Mouse (Mus musculus) lung, postnatal 14 days (tissue): ENCODE data around the gene Clec12a.
A peak's percentile ranks its signal among the peaks of the same experiment; 100 is the strongest.

ENCODE experiments used
- DNase-seq: peaks from one replicate; pipeline ENCODE4 v3.0.0; 2021

The Clec12a gene

DNA sequence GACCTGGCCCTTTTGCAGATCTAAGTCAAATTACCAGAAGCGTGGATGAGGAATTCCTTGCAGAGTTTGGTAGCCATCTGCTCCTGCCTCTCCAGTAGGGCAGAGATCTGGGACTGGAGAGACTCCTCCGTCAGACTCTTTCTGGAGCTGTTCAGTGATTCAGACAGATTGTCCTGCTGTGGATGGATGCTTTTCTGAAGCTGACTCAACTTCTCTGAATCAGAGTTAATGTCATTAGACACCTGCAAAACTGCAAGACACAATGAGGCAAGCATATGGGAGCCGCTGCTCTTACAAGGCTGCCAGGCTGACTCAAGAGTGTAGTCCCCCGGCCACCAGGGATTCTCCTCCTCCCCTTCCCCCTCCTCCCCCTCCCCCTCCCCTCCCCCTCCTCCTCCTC lies 38.0 kb downstream of the Clec12a start:
- no peak for DNase-seq

GRCm38 (mm10) chr6:129381736-129382135 lies 39.2 kb downstream of the Clec12a start:
- no peak for DNase-seq

DNA sequence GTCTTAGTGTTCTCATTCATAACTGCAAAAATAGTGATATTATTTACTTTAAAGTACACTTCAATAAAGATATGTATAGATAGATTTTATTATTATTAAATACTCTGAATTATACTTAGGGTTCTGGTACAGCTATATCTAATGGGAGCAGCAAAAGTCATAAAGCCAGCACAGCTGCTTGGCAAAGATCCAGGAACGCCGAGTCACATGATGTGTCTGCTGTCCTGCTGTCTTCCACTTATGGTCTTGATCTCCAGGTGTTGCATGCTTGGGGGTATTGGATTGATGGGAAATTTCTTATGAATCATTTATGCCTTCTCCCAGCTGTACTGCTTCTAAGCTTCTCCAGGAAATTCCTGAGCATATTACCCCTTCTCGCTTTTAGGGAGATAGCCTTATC lies 41.0 kb downstream of the Clec12a start:
- DNase-seq = no peak

DNA sequence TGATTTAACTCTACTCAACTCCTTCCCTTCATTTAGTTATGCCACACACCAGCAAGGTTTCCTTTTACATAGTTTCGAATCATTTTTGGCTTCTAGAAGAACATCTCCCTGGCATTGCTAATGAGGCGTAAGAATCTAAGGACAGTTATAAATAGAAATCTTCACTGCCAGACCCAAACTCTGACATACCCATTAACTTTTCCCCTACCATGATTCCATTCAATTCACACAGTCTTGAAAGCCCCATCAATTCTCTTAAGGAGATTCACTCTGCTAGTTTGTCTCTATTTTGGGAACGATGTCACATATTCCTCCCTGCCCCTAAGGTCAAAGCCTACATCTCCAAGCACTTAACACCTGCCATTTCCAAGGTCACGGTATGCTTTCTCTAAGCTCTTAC lies 42.5 kb downstream of the Clec12a start:
- no peak for DNase-seq

- DNase-seq = no peak
These were observed 43.3 kb downstream of the Clec12a start, which contains the start of gene Clec12b for GRCm38 (mm10) chr6:129385774-129386173. Clec12b (minus strand) TSS chr6:129385874.

- DNase-seq = no peak
These were observed 50.7 kb downstream of the Clec12a start for GRCm38 (mm10) chr6:129393087-129393720.

DNA sequence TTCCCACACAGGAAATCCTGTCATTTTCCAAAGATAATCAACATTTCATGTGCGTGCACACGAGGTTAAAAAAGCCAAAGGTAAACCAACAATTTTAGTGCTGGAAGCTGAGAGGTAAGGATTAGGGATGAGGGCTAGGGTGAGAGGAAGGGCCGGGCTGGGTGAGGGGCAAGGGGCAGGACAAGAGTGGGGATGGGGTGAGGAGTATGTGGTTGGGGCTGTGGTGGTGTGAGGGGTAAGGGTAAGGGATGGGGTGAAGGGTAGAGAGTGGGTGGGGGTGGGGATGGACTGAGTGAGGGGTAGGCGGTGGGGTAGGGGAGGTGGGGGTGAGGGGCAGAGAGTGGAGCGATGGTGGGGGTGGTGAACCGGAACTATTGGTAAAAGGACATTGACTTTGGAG lies 51.2 kb downstream of the Clec12a start:
- DNase-seq = no peak

DNA sequence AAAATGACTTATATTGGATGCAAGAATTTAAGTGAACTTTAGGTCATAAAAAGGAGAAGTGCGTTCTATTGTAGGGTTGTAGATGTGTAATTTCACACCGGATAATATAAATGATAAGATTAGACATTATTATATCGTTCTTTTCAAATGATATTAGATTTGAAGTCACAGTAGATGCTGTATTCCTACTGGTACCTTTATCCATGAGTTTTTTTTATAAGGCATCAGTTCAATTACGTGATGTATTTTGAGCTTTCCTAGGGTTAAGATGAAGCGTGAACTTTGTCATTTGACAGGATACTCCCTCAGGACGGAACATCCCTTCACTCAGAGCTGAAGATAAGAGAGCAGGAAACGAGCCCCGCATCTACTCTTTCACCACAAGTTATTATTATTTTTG lies 54.5 kb downstream of the Clec12a start, which contains the start of gene Clec1b:
Gene Clec1b, plus strand, starts transcription at position 301 of the 400 bp plus-strand sequence.
- DNase-seq = no peak

- DNase-seq = peak; percentile 21
These were observed 57.5 kb downstream of the Clec12a start for GRCm38 (mm10) chr6:129399945-129400344.

DNA sequence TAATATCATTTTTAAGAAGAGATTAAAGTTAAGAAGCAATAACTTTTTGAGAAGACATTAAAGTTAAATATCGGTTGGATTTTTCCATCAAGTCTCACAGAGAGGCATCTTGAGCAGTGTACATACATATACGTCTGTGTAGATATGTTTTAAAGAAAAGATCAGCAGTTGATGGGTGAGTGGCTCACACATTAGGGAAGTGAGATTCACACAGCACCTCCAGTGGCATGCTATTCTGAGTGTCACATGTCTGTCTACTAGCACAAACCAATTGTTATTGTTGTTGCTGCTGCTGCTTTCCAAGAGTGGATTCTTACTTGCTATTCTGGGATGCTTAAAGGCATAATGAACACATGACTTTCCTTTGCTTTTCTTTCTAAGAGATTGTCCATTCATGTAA lies 59.9 kb downstream of the Clec12a start:
- DNase-seq = no peak

DNA sequence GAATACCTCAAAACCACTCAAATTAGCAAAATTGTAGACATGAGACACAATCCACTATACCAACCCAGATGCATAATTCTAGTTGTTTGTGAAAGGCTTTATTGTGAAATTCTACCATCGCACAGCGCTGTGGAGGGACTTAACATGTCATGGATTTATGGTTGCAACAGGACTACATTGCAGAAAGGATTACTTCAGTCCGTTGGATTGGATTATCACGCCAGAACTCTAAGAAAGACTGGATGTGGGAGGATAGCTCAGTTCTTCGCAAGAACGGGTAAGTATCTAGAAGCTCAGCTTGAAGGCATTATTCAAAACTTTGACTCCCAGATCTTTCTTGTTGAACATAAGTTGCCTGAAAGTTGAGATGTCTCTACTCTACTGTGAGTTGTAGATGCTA lies 60.9 kb downstream of the Clec12a start:
- no peak for DNase-seq

GRCm38 (mm10) chr6:129405999-129406398 lies 63.5 kb downstream of the Clec12a start:
- DNase-seq = no peak

GRCm38 (mm10) chr6:129407324-129407723 lies 64.8 kb downstream of the Clec12a start:
- DNase-seq = no peak

- no peak for DNase-seq
These were observed 66.1 kb downstream of the Clec12a start, which contains the start of gene Clec9a for GRCm38 (mm10) chr6:129408562-129408961. Clec9a (plus strand) TSS chr6:129408862.

- DNase-seq = no peak
These were observed 71.7 kb downstream of the Clec12a start for GRCm38 (mm10) chr6:129414177-129414576.
